Mouse (Mus musculus) neural tube, embryonic 10.5 days (tissue): Measurements from ENCODE around the gene Mlh3.
"Not testable (repeated sequence)": the region's sequence is repeated elsewhere in the genome, so short reads cannot be mapped to it uniquely, and the experiment has no call there.

Experiments
- DNase-seq: peaks from one replicate; pipeline ENCODE4 v3.0.0-alpha.2; 2017; ENCODE audit warnings: low spot score; ENCODE audit errors: extremely low spot score

The Mlh3 gene

DNA sequence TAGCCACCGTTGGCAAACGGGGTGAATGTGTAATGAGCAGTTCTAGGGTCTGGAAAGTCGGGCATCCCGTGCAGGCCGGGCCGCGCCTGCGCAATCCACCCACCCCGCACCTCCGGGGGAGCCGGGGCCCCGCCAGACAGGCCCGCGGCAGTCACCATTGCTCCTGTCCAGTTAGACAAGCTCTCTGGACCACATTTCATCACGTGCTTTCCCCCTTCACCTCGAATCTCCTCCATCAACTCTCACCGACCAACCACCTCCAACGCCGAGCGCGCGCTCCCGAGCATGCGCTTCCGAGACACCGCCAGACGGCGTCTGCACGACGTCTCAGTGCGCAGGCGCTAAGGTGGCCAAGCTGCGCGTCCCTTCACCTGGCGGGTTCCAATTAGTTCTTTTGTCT, at the start of gene Mlh3:
TSS of gene Mlh3 (minus strand) at position 281 of the 400 bp plus-strand sequence.
- peak; percentile 84 for DNase-seq

DNA sequence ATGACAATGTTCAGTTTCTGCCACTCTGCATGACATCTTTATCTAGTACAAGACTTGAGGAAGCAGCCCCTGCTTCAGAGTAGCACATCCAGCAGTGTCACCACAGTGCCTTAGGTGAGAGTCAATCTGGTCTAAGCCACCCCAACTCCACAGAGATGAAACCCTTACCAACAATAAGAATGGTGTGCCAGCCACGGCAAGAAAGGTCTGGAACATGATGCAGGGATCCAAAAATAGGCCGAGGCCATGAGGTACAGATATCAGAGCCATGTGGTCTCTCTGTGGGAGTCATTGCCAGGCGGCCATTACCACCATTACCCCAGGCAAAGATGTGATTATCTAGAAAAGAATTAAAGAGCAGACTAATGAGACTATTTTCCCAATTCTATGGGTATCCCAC, 38.3 kb upstream of the Mlh3 start:
- no peak for DNase-seq

DNA sequence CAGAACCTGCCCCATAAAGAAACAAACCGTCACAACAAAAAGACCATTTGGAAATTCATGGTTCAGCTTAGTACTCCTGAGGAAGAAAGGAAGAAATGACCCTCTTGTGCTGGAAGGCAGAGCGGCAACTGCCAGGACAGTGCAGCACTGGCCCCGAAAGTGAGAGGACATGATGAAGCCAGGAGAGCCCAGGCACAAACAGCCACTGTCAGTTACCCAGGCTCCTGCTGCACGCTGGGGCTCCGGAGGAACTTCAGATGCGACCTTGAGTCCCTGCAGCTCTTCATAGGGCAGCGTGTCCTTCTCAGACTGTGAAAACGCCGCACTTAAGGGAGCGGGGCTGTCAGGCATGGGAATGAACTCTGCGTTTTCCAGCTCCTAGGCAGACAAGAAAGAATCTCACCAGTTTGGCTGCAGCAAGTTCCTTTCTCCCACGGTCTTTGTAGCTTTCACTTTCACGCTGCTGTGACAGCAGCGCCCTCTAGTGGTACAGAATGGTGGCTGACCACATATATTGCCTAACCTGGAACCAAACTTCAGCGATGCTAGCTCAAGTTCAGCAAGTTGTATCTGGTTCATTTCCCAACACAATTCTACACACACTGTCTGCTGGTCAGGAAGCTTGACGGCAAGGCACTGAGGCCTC, 35.0 kb upstream of the Mlh3 start:
- DNase-seq, result peak; percentile 86

DNA sequence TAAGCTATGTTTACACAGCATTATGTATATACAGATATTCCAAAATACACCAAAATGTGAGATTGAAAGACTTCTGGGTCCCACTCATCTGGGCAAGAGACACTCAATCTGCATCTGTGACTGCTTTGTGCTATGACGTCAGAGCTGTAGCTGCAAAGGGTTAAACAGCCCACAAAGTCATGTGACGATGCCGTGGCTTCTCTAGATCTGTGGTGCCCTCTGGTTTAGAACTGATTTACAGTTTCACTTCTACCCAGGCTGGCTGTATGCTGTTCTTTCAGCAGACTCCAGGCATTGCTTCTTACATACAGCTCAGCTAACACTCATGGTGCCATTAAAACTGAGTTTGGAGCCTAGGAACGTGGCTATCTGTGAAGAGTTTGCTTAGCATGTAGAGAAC, 34.3 kb upstream of the Mlh3 start:
- DNase-seq, result no peak

DNA sequence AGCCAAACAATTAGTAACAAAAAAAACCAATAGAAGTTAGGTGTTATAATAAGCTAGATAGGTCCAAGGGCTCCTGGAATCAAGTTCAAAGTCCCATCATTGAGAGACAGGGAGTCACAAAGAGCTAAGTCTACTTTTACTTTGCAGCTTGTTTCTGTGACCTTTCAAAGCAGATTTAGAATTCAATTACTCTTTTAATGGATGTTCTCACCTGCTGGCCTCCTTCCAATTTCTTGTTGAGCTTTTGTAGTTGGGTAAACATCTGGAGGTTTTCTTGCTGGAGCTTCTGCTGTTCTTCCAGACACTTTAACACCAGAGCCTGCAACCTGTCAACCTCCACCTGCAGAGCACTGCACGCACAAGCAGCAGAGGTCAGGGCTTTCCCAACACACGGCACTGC, 32.9 kb upstream of the Mlh3 start:
- DNase-seq, result no peak

DNA sequence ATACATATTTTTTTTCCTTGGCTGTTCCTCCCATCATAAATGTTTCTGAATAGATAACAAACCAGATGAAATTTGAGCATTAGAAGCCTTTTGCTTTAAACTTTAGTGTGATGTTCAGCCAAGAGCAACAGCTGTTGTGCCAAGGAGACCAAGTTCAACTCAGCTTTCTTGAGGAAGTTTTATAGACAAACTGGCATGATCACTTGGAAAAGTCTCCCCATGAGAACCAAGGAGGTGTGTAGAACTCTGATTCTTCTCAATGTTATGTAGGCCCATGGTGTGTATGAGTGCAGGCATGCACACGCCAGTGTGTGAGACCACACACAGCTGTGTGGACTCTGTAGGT, 28.4 kb upstream of the Mlh3 start:
- DNase-seq, result no peak

DNA sequence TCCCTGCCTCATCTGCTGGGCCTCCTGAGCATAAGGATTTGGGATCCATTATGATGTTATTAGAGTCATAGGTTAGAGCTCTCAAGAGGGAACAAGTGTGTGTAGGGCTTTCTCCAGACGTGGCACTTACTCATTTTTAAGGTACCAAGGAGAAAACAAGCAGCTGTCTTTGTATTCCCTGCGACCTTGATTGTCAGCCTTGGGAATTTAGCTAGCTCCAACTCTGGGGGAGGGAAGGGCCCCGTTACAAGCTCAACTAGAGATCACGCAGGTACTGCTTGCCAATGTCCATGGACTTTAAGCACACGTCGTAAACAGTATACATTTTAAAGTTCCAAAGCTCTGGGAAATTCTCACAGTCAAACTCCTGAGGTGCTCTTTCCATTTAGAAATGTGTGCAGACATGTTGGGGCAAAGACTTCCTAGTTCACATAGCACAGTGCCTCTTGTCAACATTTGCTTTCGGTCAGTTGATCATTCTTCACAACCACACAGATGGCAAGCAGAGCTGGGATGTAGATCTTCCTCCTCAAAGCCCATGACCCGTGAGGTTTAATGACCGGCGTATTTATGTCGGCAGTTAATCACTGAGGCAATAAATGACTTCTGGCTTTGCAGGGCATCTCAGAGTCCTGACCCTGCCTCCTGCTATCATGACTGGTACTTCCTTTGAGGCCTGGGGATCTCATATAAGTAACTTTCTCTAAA, 27.9 kb upstream of the Mlh3 start:
- peak; percentile 32 for DNase-seq

DNA sequence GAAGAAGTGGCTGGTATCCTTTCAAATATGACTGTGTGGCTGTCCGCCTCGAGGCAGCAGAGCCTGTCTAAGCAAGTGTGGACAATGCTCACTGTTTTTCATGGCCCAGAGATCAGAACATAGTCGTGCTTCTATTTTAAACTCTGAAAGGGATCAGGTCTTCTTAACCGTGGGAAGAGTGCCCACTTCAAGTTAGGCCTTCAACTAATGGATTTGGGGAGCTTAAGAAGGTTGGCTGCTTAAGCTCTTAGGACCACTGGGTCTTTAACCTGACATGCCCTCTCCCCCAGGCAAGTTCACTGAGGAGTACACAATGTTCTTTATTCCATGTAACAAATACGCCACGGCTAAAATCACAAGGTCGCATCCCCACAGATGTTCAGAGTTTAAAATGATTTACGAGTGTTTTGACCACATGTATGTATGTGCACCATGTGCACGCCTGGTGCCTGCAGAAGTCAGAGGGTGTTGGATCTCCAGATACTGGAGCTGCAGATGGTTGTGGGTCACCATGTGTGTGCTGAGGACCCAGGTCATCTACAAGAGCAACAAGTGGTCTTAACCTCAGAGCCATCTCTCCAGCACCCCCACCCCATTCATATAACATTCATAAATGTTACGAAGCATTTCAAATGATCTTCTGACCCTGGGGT, 27.1 kb upstream of the Mlh3 start:
- DNase-seq, result no peak

DNA sequence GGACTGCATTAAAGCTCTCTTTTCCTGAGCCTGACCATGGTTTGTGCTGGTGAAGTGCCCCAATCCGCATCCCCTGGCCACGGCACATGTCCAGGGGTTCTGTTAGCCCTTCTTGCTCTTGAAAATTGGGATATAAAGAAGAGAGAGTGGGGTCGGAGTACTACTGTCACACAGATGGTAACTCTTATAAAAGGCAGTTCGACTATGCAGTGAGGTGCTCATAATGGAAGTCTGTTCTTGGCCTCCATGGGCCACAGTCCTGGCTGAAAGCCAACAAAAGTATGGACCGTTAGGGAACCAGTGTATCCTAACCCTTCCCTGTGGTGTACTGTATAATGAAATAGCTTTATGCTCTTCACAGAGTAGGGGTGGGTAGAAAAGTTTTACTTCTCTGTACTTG, 26.5 kb upstream of the Mlh3 start:
- DNase-seq, result no peak

DNA sequence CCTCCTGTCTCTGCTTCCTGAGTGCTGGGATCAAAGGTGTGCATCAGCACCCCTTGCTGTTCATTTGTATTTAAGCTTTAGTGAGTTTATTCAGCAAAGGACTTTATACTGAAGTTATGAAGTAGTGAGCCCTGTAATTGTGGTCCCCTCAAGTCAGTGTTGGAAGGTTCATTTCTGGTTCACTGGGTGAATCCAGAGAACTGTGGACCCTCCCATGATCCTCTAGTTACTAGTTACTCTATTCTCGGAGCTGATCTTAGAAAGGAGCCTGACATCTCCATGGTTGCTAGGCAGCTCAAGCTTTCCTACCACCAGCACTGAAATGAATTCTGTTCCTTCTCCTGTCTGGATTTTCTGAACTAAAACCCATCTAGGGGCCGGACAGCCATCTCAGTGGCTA, 25.1 kb upstream of the Mlh3 start:
- DNase-seq, result no peak

DNA sequence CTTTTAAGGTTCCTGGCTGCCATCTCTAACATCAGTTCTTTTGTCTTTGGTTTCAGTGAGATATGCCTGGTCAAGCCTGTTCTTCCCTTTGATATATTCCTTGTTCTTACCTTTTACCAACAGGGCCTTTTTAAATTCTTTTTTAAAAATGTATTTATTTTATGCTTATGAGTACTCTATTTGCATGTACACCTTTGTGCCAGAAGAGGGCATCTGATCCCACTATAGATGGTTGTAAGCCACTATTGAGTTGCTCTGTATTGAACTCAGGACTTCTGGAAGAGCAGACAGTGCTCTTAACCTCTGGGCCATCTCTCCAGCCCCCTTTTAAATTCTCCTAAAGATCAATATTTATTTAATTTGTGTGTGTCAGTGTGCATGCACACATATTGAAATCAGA, 22.5 kb upstream of the Mlh3 start:
- DNase-seq, result no peak

DNA sequence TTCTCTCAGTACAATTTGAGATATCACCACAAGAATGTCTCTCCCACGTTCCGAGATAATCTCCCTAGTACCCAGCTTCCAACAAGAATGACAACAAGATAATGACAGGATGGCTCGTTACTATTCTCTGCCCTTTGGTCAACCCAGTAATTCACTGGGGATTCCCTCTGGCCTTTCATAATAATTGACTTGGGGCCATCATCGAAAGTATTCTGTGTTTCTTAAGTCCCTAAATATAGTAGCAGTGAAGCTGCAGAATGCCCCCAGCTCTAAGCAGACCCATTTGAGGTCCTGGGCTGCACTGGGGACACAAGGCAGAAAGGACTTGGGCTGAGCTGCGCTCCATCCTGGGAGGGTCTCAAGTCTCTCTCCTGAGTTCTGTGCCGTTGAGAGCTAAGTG, 21.9 kb upstream of the Mlh3 start:
- DNase-seq, result no peak

DNA sequence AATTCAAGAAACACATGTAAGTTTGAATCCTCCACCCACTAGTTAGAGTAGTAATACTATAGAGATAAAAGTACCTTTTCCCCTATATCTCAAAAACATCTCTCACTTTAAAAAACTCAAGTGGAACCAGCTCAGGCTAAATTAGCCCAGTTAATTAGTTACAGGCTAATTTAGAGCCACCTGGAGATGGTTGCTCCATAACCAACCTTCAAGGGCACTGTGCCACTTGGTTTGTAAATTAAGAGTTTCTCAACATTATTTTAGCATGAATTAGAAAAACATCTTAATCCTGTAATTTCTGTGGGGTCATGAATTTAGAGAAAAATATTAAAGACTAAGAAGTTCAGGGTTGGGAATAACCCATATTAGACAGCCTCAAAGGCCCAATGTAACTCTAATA, 21.1 kb upstream of the Mlh3 start:
- DNase-seq, result no peak

DNA sequence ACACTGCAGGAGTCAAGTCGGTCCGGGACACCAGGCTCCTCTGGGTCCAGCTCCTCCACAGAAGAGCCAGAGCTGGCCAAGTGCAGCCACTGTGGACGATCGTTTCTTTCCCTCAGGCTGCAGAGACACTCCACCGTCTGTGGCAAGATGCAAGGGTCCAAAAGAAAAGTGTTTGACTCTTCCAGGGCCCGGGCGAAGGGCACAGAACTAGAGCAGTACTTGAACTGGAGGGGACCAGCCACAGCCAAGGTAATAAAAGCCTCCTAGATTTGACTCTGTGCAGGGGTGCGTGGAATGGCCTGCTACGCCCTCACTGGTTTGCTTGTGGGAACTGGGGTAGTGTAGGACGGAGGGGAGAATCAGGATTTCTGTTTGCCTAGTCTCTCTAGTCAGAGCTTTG, 20.2 kb upstream of the Mlh3 start:
- no peak for DNase-seq

DNA sequence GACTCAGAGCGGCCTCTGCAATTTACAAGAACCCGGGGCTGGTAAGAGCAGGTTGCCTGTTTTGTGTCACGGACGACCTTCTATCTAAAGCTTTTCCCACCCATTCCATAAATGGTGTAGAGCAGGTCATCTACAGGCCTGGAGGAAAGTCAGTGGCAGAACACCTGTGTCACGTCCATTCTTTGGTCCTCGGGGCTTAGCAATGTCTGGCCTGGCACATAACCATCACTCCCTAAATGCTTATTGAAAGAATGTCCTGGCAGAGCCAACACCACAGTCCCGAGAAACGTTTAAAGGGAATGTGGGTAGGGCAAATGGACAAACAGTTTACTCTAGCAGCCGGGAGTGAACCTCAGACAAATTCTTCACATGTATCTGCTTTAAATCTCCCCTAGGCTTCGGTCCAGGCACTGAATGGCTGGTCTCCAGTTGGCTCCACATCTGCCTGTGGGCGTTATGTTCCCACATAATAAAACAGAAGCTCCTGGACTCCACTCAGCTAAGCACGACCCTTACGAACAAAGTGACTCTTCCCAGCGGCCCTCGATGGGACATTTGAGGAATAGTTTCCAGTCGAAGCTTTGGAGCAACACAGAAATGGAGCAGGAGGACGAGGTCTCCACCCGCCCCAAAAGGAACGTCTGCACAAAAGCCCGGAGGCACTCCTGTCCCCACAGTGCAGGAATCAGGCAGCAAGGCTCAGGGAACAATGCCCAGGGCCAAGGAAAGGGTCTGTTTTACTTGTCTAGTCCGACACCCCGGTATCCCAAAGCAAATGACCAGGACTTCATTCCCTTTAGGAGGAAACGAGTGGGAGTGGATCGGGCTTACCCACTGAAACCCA, 19.0 kb upstream of the Mlh3 start:
- no peak for DNase-seq

DNA sequence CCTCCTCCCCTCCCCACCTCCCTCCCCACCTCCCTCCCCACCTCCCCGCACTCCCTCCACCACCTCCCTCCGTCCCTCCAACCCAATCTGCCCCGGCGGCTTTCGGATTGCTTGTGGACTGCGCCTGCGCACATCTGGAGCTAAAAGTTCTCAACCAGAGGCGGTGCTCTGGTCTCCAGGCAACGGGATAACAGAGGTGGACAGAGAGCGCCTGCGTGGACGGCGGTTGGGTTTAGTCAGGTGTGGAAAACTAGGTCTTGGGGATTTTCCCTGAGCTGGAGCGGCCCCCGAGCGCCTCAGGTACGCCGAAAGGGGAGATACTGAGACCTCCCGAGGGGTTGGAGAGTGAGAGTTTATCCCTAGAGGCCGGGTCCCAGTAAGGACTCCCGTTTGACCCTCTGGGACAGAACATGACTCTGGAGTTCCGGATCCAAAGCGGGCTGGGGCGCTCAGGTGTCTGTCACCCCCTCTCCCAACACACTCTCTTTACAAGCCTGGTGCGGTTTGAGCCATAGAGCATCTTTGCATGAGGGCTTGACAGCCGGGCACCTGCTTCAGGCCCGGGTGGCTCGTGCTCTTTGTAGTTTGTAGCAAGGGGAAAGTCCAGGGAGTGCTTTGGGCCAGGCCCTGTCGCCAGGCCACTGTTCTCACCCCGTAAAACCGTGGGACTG, 18.2 kb upstream of the Mlh3 start, which contains the start of gene Zc2hc1c:
TSS of gene Zc2hc1c (plus strand) at position 106 of the 671 bp plus-strand sequence.
- peak; percentile 91 for DNase-seq

DNA sequence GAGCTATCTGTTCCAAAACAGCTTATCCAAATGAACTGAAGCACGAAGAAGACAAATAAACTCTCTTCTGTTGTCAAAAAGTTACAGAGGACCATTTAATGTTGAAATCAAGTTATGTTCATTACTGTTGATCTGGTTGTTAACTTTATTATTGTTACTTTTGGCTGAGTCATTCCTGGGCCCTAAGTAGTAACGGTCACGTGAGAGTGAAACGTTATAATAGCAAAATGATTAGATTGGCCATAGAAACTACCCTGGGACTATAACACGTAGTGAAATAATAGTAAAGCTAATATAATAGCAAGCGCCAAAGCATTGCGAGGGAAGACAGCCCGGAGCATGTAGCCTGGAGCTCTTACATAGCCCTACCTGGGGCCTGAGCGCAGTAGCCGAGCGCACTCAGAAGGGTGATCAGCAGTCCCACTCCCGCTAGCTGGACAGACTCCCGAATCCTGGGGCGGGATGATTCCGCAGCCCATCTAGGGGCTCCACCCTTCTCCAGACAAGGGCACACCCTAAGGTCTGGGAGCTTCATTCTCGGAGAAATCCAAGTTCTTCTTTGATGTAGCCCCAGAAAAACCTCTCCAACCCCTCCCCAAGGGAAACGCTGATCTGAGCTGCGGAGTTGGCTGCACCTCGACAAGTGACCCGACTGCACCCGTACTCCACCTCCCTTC, 17.5 kb upstream of the Mlh3 start, which contains the start of gene Acyp1:
TSS of gene Acyp1 (minus strand) at position 630 of the 677 bp plus-strand sequence.
- DNase-seq, result no peak

DNA sequence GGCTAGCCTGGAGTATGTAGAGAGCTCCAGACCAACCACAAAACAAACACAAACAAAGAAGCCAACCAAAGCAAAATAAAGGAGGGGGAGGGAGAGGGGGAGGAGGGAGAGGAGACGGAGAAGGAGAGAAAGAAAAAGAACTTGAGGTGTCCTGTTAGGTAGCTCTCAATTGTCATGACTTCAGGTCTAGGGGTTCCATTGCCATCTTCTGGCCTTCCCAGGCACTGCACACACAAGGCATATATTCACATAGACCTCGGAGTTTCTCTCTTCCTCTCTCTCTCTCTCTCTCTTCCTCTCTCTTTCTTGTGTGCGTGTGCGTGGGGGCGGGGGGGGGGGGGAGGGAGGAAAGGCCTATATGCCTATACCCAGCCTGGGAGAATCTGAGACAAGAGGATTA, 16.5 kb upstream of the Mlh3 start:
- DNase-seq, result no peak

DNA sequence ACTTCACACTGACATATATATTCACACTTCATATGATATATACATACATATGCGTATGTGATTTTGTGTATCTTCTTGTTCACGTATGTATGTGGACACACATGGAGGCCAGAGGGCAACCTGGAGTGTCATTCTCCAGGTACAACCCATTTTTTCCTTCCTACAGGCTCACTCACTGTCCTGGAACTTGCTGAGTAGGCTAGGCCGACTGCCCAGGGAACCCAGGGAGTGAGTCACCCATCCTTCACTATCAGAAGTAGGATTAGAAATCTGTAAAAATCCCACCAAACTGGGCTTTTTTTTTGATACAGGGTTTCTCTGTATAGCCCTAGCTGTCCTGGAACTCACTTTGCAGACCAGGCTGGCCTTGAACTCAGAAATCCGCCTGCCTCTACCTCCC, 14.6 kb upstream of the Mlh3 start:
- no peak for DNase-seq

DNA sequence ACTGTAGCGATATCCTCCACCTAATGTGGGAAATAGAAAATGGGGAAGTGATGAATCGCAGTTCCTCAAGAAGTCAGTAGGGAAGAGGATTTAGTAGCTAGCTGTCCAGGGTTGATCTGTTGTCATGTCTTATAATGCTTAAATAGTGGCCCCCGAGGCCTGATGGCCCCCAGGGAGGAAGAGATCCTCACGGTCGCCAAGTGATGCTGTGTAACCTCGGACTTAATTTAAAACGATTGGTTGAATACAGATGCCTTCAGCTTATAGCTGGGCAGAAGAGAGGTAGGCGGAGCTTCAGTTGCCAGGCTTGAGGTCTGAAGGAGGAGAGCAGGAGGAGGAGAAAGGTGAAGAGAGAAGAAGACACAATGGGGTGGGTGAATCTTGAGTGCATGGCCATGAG, 13.9 kb upstream of the Mlh3 start:
- DNase-seq, result no peak

DNA sequence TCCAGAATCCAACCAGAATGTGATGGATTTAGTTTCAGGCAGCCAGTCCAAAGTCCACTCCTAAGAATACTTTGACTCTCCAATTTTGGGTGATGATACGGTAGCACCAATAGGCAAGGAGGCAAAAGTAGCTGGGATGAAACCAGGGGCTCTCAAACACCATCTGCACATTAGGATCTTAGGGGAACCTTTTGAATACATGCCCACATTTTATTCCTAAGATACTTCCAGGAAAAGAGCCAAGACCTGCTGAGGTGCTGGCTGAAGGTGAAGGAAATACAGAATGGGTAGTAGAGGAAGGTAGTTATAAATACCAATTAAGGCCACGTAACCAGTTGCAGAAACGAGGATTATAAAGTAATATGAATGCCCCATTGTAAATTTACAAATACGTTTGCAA, 11.4 kb upstream of the Mlh3 start:
- not testable (repeated sequence) for DNase-seq
